Mouse (Mus musculus) olfactory bulb, adult 2 months (tissue): ENCODE measurements around the gene Slc12a3. TPM values are rescaled to one million over a fixed set of nuclear protein-coding genes. Genes with fewer than 3 reads are reported as not detected.
A peak's percentile ranks its signal among the peaks of the same experiment; 100 is the strongest.

Experiments
- H3K27ac ChIP-seq: fragments of 200-500 bp; 2 replicates; pipeline ENCODE4 v1.5.1; 2012; ENCODE audit warnings: low read depth, low read length; ENCODE audit not compliant: insufficient read depth
- H3K4me1 ChIP-seq: fragments of 200-500 bp; 2 replicates; pipeline ENCODE4 v1.6.1; 2012; ENCODE audit warnings: low read length; ENCODE audit not compliant: control insufficient read depth, insufficient read depth
- H3K4me3 ChIP-seq: fragments of 200-500 bp; 2 replicates; pipeline ENCODE4 v1.5.1; 2012; ENCODE audit warnings: mild to moderate bottlenecking, low read depth, low read length, moderate library complexity; ENCODE audit not compliant: insufficient read depth
- CTCF ChIP-seq: fragments of 200-500 bp; IDR thresholded peaks from 2 replicates; pipeline ENCODE4 v1.5.1; 2012; ENCODE audit warnings: low read depth, mild to moderate bottlenecking, low read length, moderate library complexity; ENCODE audit not compliant: insufficient read depth
- POLR2A ChIP-seq: fragments of 200-500 bp; IDR thresholded peaks from 2 replicates; pipeline ENCODE4 v1.6.1; 2012; ENCODE audit warnings: mild to moderate bottlenecking, low read depth, low read length, moderate library complexity; ENCODE audit not compliant: insufficient read depth
- WGBS: fragments of 180-500 bp; shearing (Covaris S2); methylation state at CpG from one replicate; pipeline ENCODE4 v1.1.7; 2018; 5-methylcytosine and 5-hydroxymethylcytosine counted together
- polyA plus RNA-seq: library from polyadenylated mRNA; stranded (reverse); fragments of >200 nt; gene quantifications from 2 replicates; pipeline ENCODE4 v1.2.4, GENCODE M21; 2012; ENCODE audit warnings: low replicate concordance; ENCODE audit not compliant: missing spikeins, insufficient read depth, insufficient read length

Slc12a3 gene
- polyA plus RNA-seq, 1 experiment = not detected

GRCm38 (mm10) chr8:94296312-94296991 lies 32.5 kb upstream of the Slc12a3 start:
- peak overlapping the region; percentile 84; the same call in 1 of the 2 replicates for H3K27ac ChIP-seq
- WGBS = 60% methylated on average over 9 of the region's 9 CpGs
- no peak overlapping the region for H3K4me3 ChIP-seq
- peaks cover 30% of the 10 kb centered on the region for H3K4me1 ChIP-seq
- no peak for TF ChIP-seq POLR2A
- TF ChIP-seq CTCF = no peak

DNA sequence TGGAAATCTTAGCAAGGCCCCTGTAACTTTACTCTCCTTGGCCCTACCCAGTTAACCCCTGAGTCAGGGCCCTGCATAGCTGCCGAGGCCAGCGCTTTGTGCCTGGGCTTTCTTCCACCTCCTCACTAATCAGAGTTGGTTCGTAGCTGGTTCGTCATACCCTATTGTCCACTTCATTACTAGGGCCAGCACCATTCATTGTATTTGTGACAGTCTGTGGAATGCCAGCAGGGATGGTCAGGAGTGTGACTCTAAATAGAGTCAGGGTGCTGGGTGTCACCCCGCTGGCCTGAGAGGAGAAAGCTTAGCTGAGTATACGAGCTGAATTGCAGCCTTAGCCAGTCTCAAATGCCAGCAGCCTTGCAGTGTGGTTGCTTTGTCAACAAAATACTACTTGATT lies 31.9 kb upstream of the Slc12a3 start:
- 19% methylated on average over 6 of the region's 6 CpGs for WGBS
- TF ChIP-seq CTCF (no peak), POLR2A (no peak)
- Histone ChIP-seq H3K27ac (peak overlapping the region; percentile 80), H3K4me1 (peaks cover 26% of the 10 kb centered on the region), H3K4me3 (no peak overlapping the region)

DNA sequence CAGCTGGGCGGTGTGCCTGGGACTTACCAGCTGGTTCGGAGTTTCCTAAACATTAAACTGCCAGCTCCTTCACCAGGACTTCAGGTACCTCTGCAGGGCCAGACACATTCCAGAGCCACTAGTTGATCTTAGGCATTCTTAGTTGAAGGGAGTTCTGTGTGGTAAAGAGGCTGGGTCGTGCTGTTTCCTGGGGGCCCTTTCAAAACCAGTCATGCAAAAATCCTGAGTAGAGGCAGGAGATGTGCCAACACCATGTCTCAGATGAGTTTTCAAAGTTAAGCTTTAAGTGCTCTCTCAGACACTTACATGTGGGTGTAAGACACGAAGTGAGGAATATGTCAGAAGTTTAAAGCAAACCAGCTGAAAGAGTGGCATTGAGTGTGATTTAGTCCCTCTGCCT lies 28.2 kb upstream of the Slc12a3 start:
- 48% methylated on average over 4 of the region's 4 CpGs for WGBS
- no peak for TF ChIP-seq CTCF
- TF ChIP-seq POLR2A = no peak
- Histone ChIP-seq H3K4me1 (peaks cover 11% of the 10 kb centered on the region), H3K27ac (no peak overlapping the region), H3K4me3 (no peak overlapping the region)

DNA sequence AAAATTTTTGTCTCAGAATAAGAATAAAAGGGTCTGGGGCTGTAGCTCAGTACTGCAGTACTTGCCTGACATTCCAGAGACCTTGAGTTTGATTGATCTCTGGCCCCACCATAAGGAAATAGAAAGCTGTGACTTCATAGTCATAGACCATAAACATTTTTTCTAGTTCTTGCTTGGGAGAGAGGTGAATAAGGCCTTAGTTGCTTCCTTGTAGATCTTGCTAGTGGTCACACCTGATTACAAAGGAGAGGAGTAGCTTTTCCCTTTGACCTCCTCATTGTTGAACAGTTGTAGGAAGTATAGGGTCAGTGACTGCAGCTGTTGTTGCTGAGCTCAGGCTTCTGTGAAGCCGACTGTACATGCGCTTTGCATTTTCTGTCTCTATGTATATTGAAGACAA lies 24.6 kb upstream of the Slc12a3 start:
- WGBS = 95% methylated on average over 2 of the region's 2 CpGs
- TF ChIP-seq CTCF (no peak), POLR2A (no peak)
- no peak overlapping the region for H3K4me3 ChIP-seq

DNA sequence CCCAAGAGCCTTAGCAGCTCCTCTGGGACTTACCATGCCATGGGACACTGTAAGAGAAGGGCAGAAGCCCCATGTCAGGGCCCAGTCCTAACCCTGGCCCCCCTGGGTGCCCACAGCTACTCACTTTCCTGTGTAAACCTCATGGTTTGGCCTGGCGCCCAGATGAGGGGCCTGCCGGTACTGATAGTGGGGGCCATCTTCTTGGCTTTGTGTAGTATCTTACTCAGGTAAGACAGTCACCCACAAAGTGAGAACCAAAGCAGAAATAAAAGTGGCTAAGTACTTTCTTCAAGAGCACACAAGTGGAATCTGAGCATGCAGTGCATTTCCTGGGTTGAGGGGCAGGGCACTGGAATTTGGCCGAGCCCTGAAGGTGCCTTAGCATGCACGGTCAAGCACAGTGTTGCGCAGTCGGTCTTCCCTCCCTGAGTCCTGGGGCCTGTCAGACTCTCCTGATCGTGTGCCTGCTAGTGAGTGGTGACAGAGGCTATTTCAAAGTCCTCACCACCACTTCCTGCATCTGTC lies 21.9 kb upstream of the Slc12a3 start:
- H3K4me1 ChIP-seq = no peaks in the 10 kb centered on the region
- 84% methylated on average over 7 of the region's 7 CpGs for WGBS
- no peak overlapping the region for H3K27ac ChIP-seq
- H3K4me3 ChIP-seq = no peak overlapping the region
- TF ChIP-seq POLR2A (no peak), CTCF (no peak)

More for the DNA sequence above, 24.6 kb upstream of the Slc12a3 start:
- Histone ChIP-seq H3K27ac (no peak overlapping the region), H3K4me1 (no peaks in the 10 kb centered on the region)

GRCm38 (mm10) chr8:94307652-94308051 lies 21.3 kb upstream of the Slc12a3 start:
- Histone ChIP-seq H3K4me1 (no peaks in the 10 kb centered on the region), H3K27ac (no peak overlapping the region), H3K4me3 (no peak overlapping the region)
- TF ChIP-seq CTCF (no peak), POLR2A (no peak)
- 93% methylated on average over 9 of the region's 9 CpGs for WGBS

DNA sequence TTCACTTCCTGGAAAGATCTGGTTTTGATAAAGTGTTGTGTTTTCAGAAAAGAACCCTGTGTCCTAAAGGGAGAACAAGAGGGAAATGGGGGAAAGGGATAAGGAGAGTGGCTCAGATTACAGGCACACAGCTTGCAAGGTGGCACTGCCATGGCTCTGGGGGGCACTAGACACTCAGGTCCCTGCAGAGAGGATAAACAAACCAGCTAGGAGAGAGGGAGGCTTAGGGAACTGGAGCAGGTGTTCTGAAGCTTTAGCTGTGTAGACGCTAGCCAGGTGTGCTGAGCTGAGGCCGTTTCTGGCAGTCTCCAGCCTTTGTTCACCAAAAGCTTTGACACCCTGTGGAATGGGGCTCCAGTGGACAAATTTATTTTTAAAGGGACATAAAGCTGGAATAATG lies 14.9 kb upstream of the Slc12a3 start:
- Histone ChIP-seq H3K4me1 (no peaks in the 10 kb centered on the region), H3K4me3 (no peak overlapping the region), H3K27ac (no peak overlapping the region)
- WGBS = 83% methylated on average over 2 of the region's 2 CpGs
- no peak for TF ChIP-seq CTCF
- no peak for TF ChIP-seq POLR2A

DNA sequence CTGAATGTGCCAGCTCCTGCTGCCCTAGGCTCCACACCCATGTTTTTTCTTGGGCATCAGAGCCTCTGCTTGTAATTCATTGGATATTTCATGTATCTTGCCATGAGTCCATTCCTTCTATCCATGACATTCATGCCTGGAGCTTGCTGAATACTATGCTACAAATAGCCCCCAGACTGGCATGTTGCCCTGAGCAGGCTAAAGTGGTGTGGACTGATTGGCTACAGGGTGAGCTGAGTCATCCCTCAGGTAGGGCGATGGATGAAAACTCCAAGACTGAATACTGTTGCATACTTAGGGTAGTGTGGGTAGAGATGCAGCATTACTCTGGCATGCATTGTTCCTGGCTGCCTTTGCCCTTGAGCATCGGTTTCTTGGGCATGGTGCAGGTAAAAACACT lies 11.8 kb upstream of the Slc12a3 start:
- Histone ChIP-seq H3K4me1 (no peaks in the 10 kb centered on the region), H3K4me3 (no peak overlapping the region), H3K27ac (no peak overlapping the region)
- TF ChIP-seq POLR2A (no peak), CTCF (no peak)
- 85% methylated on average over 2 of the region's 2 CpGs for WGBS

DNA sequence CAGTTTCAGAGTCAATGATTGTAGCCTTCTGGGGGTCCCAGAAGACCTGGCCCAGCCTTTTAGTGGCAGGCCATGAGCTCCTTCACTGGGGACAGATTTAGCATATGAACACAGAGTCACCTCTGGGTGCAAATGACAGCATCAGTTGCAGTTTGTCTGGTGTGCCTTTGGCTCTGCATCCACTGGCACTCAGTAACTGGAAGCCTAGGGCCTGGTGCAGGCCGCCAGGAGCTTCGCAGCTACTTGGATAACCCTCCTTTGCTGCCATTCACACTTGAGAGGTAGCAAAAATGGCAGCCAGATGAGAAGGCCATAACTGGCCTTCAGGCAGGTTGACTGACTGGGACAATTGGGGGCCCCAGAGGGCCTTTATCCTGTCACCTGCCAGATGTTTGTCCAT lies 11.3 kb upstream of the Slc12a3 start:
- H3K4me1 ChIP-seq = no peaks in the 10 kb centered on the region
- WGBS = 100% methylated on average over 2 of the region's 2 CpGs
- TF ChIP-seq CTCF (no peak), POLR2A (no peak)
- no peak overlapping the region for H3K27ac ChIP-seq
- H3K4me3 ChIP-seq = no peak overlapping the region
